Mouse (Mus musculus) right cerebral cortex, adult 2 months (tissue): Measurements from ENCODE around the gene Dynlrb1.
A peak's percentile ranks its signal among the peaks of the same experiment; 100 is the strongest.

Experiments
- DNase-seq, 2 experiments: peaks; one replicate each; pipeline ENCODE4 v3.0.0; 2021 to 2022; ENCODE audit warnings: low spot score in 2 of 2

The Dynlrb1 gene

DNA sequence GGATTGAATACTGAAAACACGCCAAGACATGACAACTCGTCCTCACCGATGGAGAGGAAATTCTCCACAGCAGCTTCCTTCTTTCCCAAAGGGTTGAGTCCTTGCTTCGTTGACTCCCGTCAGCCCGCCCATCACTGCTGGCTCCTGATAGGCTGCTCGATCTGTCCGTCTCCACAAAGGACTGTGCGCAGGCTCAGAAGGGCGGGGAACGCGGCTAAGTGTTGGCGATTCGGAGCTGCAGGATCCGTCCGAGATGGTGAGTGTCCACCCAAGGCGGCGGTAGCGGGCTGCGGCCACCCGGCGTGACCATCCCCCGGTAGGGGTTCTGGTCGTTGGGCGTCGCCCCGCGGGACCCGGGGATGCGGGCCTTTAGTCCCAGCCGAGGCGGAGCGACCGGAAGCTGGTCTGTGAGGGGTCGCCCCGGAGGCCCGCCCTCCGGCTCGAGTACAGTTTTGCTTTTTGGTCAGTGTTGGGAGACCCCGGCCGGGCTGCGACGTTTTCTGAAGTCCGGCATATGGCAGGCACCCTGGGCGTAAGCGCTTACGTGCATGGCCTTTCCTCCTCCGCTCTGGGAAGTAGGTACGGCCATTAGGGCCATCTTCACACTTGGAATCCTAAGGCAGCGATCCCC lies at the start of gene Dynlrb1:
Gene Dynlrb1 (plus strand): TSS at position 172 of the 631 bp plus-strand sequence.
- DNase-seq: peak; percentile 100

DNA sequence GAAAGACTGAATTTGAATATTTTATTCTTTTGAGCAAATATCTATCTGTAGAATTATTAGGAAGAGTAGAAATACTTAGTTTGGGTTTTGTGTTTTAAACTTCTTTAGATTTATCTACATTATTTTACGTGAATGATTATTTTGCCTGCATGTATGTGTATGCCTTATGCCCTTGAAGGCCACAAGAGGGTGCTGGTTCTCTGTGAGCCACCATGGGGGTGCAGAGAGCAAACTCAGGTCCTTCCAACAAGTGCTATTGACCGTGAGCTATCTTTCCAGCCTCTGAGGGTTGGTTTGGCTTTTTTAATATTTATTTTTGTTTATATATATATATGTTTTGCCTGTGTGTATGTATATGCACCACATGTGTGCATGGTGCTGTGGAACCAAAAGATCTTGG lies 28.9 kb upstream of the Dynlrb1 start:
- no peak for DNase-seq

DNA sequence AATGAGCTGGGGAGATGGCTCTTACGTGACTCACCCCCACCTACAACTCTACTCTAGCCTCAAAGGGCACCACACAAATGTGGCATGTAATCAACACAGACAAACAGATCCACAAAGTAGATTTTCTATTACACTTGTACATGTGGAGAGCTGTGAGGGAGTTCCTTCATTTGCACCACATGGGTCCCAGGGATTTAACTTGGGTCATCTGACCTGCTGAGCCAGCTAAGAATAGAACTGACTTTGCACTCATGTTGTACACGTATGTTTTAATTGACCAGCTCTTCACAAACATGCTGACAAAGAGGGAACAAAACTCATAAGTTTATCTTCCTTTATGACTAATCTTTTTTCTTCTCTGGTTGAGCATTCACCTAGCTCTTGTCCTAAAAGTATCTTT lies 13.2 kb upstream of the Dynlrb1 start:
- no peak for DNase-seq

DNA sequence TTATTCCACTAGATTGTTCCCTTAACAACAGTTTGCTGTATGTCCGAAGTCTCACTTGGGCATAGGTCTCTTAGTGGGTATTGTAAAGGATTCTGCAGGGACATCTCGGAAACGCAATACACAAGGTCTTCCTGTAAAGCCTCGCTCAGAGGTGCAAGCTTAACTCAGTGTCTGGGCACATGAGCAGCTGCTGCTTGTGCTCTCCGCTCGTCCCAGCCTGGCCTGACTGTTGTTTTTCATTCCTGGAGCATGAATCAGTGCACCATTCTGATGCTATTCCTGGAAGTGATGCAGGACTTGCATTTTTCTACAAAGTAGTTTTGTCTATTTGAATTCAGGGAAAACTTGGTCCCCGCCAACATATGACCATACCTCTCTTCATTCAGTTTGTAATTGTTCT lies 11.6 kb upstream of the Dynlrb1 start:
- no peak for DNase-seq

DNA sequence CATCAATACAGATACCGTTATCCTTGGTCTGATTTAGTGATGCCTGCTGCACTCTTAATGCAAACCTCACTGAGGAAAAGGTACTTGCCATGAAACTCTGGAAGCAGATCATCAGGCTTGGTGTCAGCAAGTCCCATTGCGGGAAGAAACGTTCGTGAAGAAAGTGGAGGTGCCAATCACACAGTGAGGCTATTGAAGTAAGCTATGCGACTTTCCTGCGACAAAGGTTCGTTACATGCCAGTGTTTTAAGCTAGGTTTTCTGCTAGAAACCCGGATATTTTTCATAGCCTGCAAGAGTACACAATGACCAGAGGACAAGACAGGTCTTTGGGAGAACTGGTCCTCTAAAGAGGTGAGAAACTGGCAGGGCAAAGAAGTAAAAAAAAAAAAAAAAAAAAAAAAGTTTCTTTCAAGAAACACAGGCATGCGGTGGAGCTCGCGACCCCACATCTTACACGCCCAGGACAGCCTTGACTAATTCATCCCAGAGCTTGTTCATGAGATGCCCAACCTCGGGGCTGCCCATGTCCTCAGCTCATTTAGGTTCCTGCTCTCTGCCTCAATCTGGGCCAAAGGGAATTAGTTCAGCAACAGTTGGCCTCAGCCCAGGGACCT lies 479 bp upstream of the Dynlrb1 start:
- DNase-seq: no peak

DNA sequence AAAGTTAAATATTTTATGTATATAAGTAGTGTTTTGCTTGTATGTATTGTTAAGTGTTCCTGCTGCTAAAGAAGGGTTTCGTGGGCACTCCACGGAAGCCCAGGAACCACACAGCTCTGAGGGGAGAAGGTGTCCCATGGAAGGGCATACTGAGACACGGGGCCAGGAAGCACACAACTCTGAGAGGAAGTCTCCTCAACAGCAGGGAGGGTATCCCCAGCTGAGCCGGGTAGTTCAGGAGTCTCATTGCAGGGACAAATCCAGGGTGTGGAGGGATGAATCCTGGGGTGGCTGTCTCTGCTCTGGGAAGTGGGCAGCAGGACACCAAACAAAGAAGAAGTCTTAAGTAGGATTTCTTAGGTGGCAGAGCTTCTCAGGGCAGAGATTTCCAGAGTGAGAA lies 943 bp downstream of the Dynlrb1 start:
- no peak for DNase-seq

DNA sequence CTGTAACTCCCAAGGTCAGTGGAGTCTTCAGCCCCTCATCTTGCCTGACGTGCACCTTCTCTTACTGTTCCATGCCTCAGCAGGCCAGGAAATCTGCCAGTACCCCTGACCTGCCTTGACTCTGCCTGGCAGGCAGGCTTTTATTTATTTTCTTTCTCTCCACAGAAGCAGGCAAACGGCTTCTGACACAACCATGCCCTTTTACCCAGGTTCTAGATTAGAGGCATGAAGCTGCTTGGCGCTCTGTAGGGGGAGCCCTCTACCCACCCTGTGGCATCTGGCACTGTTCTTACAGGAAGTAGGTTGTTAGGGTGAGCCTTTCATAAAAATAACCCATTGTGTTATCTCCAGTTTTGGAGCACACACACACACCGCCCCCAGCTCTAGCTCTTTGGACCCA lies 4.6 kb downstream of the Dynlrb1 start:
- no peak for DNase-seq

DNA sequence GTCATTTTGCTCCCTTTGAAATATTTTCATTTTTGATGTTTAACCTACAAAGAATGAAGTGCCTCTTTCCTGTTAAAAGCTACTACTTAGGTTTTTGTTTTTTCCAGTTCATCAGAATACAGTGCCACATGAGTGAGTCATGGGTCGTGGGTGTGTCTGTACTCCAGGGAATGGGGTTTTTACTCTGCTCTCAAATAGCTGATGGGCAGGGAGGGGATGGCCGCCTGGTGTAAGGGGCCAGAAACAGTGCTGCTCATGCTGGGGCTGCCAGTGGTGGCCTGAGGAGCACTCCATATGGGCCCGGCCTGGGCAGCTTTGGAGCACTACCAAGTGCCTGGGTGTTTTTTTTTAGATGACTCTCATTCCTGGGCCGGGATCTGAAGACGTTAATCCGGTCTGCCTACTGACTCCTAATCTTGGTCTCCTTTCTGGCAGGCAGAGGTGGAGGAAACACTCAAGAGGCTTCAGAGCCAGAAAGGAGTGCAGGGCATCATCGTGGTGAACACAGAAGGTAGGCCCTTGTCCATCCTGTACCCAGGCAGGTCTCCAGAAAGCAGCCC lies 6.0 kb downstream of the Dynlrb1 start:
- DNase-seq: no peak

DNA sequence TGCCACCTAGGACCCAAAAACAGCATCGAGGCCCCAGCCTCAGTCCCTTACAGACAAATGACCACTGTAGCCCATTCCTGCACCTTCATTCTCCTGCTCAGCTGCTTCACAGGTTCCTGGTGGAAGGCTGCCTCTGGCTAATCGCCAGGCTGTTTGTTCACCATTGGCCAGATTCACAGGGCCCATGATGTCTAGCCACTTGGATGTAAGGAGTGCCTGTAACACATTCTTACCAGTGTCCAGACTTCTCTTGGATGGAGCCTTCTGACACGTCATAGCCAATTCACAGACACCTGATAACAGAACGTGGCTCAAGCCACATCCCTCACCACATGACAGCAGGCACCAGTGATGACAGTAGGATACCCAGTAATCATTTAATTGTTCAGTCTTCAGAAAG lies 9.9 kb downstream of the Dynlrb1 start:
- DNase-seq: no peak

DNA sequence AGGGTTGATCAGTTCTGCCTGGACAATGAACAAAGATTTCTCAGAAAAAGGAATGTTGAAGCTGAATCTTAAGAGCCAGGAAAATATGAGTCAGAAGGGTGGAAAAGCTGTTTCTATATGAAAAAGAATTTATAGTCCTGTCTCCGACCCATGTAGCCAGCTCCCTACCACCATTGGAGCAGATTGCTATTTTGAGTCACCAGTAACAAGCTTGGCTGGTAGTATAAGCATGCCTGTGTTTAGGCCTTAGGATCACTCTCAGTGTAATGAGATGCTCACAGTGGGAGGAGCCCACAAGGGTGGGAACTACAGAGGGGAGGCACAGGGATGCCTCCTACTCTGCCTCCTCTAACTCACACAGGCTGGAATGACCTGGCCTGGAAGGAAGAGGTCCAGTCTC lies 11.9 kb downstream of the Dynlrb1 start:
- no peak for DNase-seq

DNA sequence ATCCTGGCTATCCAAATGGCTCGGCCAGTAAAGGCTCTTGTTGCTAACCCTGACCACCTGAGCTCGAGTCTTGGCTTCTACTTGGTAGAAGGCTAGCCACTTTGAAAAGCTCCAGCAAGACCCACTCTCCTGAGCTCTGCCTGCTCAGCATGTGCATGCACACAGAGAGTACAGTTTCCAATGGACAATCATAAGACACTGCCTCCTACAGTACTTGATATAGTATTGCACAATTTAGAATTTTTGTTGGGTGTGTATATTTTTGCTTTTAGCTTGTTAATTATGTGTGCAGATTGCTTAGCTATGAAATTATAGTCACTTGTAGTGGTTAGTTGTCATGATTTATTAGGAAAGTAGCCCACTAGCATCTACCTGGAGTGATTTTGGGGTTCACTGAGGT lies 12.4 kb downstream of the Dynlrb1 start:
- DNase-seq: no peak

DNA sequence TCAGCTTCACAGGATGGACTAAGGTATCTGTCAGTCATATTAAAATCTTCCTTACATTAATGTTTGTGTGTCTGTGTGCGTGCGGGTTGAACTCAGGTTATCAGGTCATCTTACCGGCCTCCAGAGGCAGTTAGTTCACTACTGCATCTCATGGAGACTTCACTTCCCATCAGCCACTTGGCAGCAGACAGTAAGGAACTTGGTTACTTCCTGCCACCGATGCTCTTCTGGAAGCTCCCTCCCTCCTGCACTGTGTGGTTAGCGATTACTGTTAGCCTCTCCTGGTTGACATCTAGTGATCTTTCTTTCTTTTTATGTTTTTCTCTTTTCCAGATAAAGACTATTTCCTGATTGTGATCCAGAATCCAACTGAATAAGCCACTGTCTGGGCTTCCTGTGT lies 13.3 kb downstream of the Dynlrb1 start:
- DNase-seq: no peak

DNA sequence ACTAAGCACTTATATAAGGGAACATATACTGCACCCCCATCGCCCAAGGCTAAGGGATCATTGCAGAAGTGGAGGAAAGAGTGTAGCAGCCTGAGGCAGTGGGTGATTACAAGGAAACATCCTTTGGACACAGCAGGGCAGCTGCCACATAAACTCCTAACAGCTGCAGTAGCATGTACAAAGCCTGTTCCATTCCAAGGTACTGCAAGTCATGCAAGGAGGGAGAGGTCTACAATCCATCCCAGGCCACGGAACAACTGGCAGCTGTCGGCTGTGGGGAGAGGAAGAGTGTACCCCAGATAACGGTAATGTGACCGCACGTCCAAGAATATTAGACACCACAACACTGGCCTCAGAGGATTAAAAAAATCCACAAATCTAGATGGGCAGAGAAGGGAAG lies 29.2 kb downstream of the Dynlrb1 start:
- no peak for DNase-seq

DNA sequence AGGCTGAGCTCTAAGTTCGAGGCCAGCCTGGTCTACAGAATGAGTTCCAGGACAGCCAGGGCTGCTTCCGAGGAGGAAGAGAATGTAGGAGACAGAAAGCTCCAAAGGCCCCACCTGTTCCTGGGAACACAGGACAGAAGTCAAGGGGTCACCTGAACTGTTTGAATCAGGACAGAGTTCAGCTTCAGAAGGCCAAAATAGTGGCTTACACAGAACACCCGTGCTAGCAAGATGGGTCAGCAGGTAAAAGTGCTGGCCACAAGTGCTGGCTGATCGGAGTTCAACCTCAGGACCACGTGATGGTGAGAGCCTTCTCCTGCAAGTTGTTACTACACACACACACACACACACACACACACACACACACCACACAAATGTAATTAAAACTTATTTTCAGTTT lies 30.6 kb downstream of the Dynlrb1 start:
- no peak for DNase-seq

DNA sequence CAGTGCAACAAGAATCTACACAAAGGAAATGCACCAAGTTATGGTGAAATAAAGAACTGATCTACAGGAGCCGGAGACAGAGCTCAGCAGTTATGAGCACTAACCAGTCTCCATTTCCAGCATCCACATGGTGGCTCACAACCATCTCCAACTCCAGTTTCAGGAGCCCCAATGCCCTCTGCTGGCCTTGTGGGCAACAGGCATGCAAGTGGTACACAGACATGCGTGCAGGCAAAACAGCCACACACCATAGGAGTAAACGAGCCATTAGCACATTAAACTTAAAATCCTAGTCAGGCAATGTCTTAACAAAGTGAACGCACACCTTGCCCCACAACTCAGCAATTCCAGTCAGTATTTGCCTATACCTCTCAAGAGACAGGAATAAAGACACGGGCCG lies 35.6 kb downstream of the Dynlrb1 start:
- DNase-seq: no peak

DNA sequence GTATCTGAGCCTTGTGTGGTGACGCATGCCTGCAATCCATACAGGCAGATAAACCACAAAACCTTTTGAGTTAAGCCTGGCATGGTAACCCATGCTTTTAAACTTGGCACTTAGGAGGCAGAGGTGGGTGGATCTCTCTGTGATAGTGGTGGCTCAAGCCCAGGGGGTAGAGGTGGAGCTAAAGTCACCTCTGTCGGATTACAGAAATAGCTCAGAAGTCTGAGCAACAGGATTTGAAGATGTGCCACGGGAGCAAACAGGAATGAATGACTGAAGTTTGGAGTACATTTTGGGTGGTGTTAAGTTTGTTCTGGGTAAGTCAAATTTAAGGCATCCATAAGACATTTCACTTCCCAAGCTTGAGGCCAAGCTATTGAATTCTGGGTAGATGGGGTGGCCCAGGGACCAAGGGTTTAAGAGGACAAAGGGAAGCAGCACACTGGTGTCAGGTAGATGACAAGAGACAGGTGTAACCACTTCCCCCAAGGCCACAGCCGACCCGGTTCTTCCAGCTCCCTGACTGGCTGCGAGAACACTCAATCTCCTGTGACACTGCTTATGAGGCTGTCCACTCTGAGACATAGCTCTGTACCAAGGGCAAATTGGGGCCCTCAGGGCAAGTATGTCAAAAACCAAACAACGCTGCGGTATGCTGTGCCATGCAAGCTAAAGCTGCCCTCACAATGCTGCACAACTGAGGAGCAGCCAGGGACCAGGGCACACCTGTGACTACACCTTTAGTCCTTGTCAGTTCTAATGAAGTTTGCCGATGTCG lies 36.2 kb downstream of the Dynlrb1 start:
- DNase-seq: no peak

DNA sequence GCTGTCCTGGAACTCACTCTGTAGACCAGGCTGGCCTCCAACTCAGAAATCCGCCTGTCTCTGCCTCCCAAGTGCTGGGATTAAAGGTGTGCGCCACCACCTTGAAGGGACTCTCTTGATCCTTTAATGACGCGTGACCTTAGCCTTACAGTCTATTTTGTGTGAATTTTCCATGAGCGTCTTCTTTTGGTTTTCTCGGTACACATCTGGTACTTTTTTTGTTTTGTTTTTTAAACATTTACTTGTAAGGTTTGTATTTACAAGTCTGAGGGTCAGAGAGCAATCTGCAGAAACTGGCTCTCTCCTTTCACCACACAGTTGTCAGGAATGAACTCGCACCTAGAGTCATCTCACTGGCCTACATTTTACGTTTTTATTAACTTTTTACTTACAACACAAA lies 37.3 kb downstream of the Dynlrb1 start:
- DNase-seq: no peak

DNA sequence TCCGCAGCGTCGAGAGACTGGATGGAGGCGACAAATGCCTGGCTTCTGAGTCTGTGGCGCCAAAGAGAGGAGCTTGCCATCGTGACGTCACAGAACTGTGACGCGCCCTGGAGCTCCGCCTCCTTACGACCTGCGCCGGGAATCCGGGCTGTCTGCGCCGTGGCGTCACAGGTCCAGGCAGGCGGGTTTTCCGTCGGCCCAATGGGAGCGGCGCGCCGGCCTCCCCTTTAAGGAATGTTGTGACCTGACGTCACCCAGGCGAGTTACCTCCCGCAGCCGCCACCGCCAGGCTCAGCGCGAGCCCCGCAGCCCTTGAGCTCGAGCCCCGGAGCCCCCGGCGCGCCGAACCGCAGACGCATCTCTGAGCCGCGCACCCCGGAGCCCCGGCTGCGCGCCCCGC lies 39.9 kb downstream of the Dynlrb1 start, which contains the start of gene Map1lc3a:
Gene Map1lc3a (plus strand): TSS at position 103 of the 400 bp plus-strand sequence.
- DNase-seq: peak; percentile 99

DNA sequence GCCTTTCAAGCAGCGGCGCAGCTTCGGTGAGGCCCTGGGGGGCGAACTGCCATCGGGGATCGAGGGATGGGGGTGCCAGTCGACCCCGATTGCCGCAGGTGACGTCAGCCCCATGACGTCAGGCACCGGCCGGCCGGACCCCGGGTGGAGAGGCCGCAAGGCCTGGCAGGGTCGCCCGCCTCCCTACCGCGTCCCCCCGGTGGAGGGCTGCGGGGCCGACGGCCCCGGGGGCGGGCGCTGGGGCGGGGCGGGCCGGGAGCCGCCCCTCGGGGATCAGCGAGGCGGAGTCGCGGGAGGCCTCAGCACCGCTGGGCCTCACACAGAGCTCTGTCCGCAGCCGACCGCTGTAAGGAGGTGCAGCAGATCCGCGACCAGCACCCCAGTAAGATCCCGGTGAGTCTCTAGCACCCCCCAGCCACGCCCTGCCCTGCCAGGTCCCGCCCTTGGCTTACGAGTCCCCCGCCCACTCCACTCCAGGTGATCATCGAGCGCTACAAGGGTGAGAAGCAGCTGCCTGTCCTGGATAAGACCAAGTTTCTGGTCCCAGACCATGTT lies 40.4 kb downstream of the Dynlrb1 start:
- peak; percentile 46 to 50 for DNase-seq

DNA sequence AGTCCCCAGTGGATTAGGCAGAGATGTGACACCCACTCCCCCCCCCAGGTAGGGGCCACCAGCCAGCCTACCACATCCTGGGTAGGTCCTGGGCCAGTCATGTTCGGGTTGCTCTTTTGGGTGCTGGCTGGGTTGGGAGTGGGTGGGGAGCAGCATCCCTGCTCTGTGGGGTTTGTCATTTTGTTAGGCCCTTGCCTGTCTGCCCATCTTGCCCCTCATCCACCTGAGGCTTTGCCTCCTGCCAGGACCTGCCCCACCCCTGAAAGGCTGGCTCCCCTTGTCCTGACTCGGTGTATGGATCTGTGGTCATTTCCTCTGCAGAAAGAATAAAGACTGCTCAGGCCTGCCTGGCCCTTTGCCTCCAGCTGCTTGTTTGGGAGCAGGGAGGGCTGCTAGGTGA lies 41.4 kb downstream of the Dynlrb1 start:
- DNase-seq: no peak

DNA sequence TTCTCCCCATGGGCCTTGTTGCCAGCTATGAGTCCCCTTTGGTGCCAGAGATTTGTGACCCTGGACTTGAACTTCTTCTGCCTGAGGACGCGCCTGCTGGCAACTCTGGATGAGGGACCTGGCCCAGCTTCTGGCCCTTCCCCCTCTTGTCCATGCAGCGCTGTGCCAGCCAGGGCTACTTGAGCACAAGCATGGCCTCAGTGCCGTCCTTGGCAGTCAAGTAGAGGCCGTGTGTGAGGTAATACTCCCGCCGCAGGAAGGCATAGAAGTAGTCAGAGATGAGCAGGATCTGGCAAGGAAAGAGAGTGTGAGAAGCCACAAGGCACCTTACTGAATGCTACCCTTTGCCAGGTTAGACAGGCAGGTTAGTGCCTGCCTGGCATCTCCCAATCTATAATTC lies 42.0 kb downstream of the Dynlrb1 start:
- DNase-seq: no peak

DNA sequence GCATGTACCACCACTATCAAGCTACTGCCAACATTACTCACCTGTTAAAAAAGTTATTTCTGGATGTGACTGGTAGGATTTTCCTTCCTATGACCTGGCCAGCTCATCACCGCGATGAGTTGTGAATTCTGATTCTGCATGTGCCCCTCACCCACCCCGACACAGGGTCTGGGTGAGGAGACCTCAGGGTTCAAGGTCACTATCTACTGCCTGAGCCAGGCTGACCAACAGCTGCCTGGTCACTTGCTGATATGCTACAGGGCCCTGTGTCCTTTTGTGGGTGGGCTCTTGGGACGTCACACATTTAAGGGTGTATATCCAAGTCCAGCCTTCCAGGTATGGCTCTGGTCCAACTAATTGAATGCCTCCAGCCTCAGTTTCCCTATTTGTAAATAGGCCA lies 42.8 kb downstream of the Dynlrb1 start:
- DNase-seq: no peak

DNA sequence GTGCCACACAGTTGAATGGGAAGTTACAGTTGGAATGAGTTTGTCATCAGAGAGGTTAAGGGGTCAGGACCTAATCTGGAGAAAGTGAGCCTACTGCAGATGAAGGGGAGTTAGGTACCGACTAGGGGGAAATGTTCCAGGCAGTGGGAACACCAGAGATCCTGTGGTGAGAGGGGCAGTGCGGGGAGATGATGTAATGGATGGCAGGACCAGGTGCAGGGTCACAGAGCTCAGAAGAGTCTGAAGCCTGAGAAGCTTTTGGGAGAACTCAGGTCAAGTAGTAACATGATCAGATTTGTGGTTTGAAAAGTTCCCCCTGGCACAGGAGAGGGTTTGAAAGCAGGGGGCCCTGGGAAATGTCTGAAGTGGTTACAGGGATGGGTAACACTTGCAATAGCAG lies 43.8 kb downstream of the Dynlrb1 start:
- DNase-seq: no peak
